Mouse (Mus musculus) forebrain, embryonic 16.5 days (tissue): ENCODE data around the gene Gdi2. TPM values are rescaled to one million over a fixed set of nuclear protein-coding genes. Genes with fewer than 3 reads are reported as not detected.
"Not testable (repeated sequence)": the region's sequence is repeated elsewhere in the genome, so short reads cannot be mapped to it uniquely, and the experiment has no call there.

Experiments
- ATAC-seq: fragments of 200-750 bp; cut with Nextera tagmentation; 2 replicates; pipeline ENCODE4 v1.8.0; 2017; ENCODE audit warnings: mild to moderate bottlenecking, moderate library complexity
- H3K27ac ChIP-seq: fragments of 300-500 bp; sonication (generic); 2 replicates; pipeline ENCODE4 v1.5.1; 2014; ENCODE audit warnings: low read length, control low read depth
- H3K27me3 ChIP-seq: fragments of 300-500 bp; sonication (generic); replicated peaks from 2 replicates; pipeline ENCODE4 v1.6.1; 2014; ENCODE audit warnings: low read length; ENCODE audit not compliant: control insufficient read depth, insufficient read depth
- H3K36me3 ChIP-seq: fragments of 300-500 bp; sonication (generic); 2 replicates; pipeline ENCODE4 v1.6.1; 2014; ENCODE audit not compliant: control insufficient read depth, insufficient read depth
- H3K4me1 ChIP-seq: fragments of 300-500 bp; sonication (generic); replicated peaks from 2 replicates; pipeline ENCODE4 v1.6.1; 2014; ENCODE audit warnings: low read length; ENCODE audit not compliant: control insufficient read depth, insufficient read depth
- H3K4me2 ChIP-seq: fragments of 300-500 bp; sonication (generic); 2 replicates; pipeline ENCODE4 v1.6.1; 2014; ENCODE audit warnings: mild to moderate bottlenecking, low read length, control low read depth
- H3K4me3 ChIP-seq: fragments of 300-500 bp; sonication (generic); replicated peaks from 2 replicates; pipeline ENCODE4 v1.5.1; 2014; ENCODE audit warnings: mild to moderate bottlenecking, low read length, control low read depth
- H3K9ac ChIP-seq: fragments of 300-500 bp; sonication (generic); replicated peaks from 2 replicates; pipeline ENCODE4 v1.6.1; 2014; ENCODE audit warnings: low read depth, low read length, control low read depth
- H3K9me3 ChIP-seq: fragments of 300-500 bp; sonication (generic); 2 replicates; pipeline ENCODE4 v1.6.1; 2016; ENCODE audit warnings: low read length; ENCODE audit not compliant: control insufficient read depth
- WGBS: fragments of 180-500 bp; shearing (Covaris S2); extraction: QIAGEN DNeasy Blood & Tissue Kit; methylation state at CpG from one replicate; pipeline ENCODE4 v1.1.7; 2014; 5-methylcytosine and 5-hydroxymethylcytosine counted together
- polyA plus RNA-seq: library from polyadenylated mRNA; unstranded; fragments of >200 nt; fragmentation: Nextera tagmentation; extraction: Ambion mirVana; gene quantifications from 2 replicates; pipeline ENCODE4 v1.2.1, GENCODE M21; 2015

Gdi2 gene
- polyA plus RNA-seq, 1 experiment from 2014 or later: 420 TPM

DNA sequence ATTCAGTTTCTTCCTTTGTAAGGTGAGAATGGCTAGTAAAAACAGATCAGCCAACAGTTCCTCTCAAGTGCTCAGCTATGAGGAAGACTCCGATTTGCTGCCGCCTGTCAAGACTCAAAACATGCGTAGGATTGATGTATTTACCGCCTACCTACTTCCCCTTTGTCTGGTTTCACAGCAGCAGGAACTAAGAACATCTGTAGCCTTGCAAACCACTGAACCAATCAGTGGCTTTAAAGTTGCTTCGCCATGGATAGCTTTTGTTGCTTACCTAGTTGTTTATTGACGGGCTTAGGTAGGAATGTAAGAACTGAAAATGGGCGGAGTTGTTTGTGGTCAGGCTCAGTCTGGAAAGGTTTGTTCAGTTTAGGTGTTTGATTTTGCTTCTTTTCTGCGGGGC, 11.5 kb upstream of the Gdi2 start:
- H3K4me1 ChIP-seq: no peaks in the 10 kb centered on the region; the same call in 1 of the 2 replicates
- no peak overlapping the region for H3K4me3 ChIP-seq
- WGBS: 83% methylated on average over 8 of the region's 8 CpGs
- no peak for ATAC-seq
- no peaks in the 10 kb centered on the region for H3K9me3 ChIP-seq
- no peaks in the 10 kb centered on the region for H3K27me3 ChIP-seq
- no peak overlapping the region for H3K9ac ChIP-seq
- H3K36me3 ChIP-seq: no peaks in the 10 kb centered on the region
- no peak overlapping the region for H3K27ac ChIP-seq
- H3K4me2 ChIP-seq: no peak overlapping the region

DNA sequence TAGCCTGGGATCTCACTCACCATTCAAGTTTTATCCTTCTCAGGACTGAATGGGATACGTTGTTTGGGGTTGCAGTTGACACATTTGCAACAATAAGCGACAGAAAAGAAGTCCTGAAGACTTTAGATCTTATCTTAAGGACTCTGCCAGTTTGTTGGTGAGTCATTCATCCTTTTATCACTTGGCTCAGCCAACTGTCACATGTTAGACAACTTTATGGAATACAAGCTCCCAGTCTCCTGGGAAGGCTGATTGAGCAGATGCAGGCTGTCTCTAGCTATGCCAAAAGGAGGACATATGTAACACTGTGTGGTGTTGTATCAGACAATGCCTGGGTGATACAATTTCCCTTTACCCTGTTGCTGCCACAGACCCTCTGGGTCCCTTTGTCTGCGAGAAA, 7.4 kb upstream of the Gdi2 start:
- no peak overlapping the region for H3K9ac ChIP-seq
- H3K4me2 ChIP-seq: no peak overlapping the region
- ATAC-seq: no peak
- H3K4me3 ChIP-seq: no peak overlapping the region
- H3K36me3 ChIP-seq: no peaks in the 10 kb centered on the region
- H3K4me1 ChIP-seq: no peaks in the 10 kb centered on the region
- H3K27ac ChIP-seq: no peak overlapping the region
- no peaks in the 10 kb centered on the region for H3K27me3 ChIP-seq
- 55% methylated on average over 3 of the region's 3 CpGs for WGBS
- no peaks in the 10 kb centered on the region for H3K9me3 ChIP-seq

DNA sequence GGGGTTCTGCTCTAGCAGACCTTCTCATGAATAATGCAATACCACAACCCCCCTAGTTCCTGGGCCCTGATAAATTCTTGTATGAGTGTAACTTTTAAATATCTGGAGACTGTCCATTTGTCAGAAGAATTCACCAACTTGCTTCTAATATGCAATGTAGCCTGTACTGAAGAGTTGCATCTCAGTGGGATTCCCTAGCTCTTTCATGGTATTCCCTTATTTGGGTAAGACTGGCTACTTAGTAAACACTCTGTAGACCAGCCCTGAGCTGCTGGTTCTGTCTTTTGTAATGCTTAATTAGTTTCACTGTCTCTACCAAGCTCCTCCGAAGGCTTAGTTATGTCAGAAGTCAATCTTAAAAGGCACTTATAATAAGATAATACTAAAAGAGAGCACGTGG, 6.7 kb upstream of the Gdi2 start:
- WGBS: 57% methylated on average over 2 of the region's 2 CpGs
- not testable (repeated sequence) for H3K4me3 ChIP-seq

DNA sequence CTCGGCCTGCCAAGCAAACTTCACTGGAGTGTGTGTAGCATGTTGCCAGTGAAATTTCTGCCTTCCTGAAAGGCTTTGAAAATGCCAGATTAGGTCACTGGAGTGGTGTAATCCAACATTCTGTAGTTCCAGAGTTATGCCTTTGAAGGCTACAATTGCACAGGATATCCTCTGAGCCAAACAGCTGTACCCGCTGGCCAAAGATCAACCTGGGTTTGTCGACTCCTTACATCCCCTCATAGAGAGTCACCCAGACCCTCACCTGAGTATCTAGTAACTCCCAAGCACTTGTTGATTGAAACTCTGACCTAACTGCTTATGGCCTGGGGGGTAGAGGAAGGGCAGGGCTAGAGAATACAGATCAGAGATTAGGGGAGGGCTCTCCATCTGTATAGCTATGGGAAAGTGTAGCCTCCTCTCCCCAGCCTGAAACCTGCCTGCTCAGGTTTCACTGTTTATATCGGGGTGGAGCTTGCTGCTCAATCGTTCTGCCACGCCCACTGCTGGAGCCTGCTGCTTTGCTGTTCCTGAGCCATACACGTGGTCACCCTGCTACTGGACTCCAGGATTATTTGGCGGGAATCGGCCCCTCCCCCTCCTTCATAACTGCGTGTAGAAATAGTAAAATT, 6.1 kb upstream of the Gdi2 start:
- WGBS: 69% methylated on average over 10 of the region's 10 CpGs
- Histone ChIP-seq H3K27me3 (no peaks in the 10 kb centered on the region), H3K9me3 (peaks cover 3% of the 10 kb centered on the region; the same call in 1 of the 2 replicates)

More for the DNA sequence above, 6.7 kb upstream of the Gdi2 start:
- not testable (repeated sequence) for H3K9ac ChIP-seq, H3K36me3 ChIP-seq, H3K27me3 ChIP-seq, H3K9me3 ChIP-seq, ATAC-seq, H3K4me2 ChIP-seq, H3K27ac ChIP-seq, H3K4me1 ChIP-seq

DNA sequence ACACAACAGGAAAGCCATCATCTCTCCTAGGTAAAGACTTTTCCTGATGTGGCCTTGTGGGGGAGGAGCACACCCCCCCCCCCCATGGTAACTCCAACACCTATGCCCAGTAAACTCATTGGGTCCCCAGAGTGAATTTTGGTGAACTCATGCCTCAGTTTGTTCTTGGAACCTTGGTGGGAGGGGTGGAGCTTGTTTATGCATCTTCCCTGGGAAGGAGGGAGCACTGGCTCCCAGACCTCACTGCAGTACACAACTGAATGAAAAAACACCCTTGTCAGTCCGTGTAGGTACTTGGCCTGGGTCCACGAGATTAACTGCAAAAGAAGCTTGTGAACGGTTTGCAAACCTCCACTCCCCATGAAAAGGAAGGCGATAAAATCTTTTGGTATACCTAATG, 5.4 kb upstream of the Gdi2 start:
- H3K9ac ChIP-seq: no peak overlapping the region
- H3K27me3 ChIP-seq: no peaks in the 10 kb centered on the region
- H3K4me2 ChIP-seq: no peak overlapping the region
- H3K4me3 ChIP-seq: no peak overlapping the region
- WGBS: 64% methylated on average over 4 of the region's 4 CpGs
- no peaks in the 10 kb centered on the region; the same call in 1 of the 2 replicates for H3K4me1 ChIP-seq
- peaks cover 3% of the 10 kb centered on the region; the same call in 1 of the 2 replicates for H3K9me3 ChIP-seq
- no peaks in the 10 kb centered on the region for H3K36me3 ChIP-seq
- ATAC-seq: no peak
- H3K27ac ChIP-seq: no peak overlapping the region

More for the DNA sequence above, 6.1 kb upstream of the Gdi2 start:
- H3K4me3 ChIP-seq: no peak overlapping the region
- H3K9ac ChIP-seq: no peak overlapping the region
- H3K4me1 ChIP-seq: no peaks in the 10 kb centered on the region; the same call in 1 of the 2 replicates
- H3K36me3 ChIP-seq: no peaks in the 10 kb centered on the region
- H3K4me2 ChIP-seq: no peak overlapping the region
- ATAC-seq: 0 out of 2 replicates have a peak, but pooled peaks have one; percentile 31
- H3K27ac ChIP-seq: no peak overlapping the region

DNA sequence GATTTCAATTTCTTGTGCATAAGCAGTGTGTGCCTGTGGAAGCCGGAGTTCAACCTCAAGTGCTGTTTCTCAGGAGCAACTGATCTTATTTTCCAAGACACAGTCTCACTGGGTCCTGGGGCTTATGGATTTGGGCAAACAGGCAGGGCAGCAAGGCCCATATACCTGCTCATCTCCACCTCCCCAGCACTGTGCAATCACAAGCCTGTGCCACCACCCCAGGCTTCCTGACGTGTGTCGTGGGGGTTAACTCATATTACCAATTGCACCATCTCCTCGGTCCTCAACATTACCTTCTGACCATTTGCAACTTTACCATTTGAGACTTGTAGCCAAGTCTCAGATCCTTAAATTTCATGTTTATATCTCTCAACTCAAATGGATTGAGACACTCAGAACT, 3.7 kb upstream of the Gdi2 start:
- peaks cover 3% of the 10 kb centered on the region; the same call in 1 of the 2 replicates for H3K4me1 ChIP-seq
- WGBS: 95% methylated on average over 4 of the region's 4 CpGs
- no peak overlapping the region for H3K27ac ChIP-seq

DNA sequence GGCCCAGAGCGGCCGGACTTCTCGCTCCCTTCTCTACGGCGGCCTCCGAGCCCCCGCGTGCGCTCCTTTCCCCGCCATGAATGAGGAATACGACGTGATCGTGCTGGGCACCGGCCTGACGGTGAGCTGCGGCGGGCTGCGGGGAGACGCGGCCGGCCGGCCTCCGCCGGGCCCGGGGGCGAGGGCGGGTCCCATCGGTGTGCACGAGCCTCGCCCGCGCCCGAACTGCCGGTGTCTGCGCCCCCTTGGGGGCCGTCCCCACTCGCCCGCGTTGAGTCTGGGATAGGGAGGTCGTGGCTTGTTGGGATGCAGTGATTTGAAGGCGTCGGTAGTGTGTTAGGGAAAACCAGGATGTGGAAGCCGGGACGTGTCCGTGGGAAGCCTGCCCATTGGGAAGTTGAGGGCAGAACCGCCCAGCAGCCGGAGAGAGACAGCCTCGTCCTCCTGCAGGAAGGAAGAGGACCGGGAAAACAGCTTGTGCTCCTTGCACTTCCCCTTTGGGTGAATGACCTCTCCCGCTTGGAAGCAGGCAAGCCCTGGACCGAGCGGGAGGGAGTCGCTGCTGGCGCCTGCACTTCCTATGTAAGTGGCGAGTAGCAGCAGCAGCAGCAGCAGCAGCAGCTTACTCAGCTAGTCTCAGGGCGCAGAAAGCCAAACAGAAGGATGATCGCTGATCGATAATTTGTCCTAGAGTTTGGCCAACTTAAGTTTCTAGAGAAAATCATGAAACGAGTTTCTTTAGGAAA, 533 bp downstream of the Gdi2 start:
- peak overlapping the region; percentile 88 for H3K4me3 ChIP-seq
- no peaks in the 10 kb centered on the region for H3K27me3 ChIP-seq
- peak overlapping the region; percentile 90 for H3K4me2 ChIP-seq
- H3K9ac ChIP-seq: peak overlapping the region; percentile 99
- peaks cover 25% of the 10 kb centered on the region for H3K4me1 ChIP-seq
- peak; percentile 53 for ATAC-seq
- peak overlapping the region; percentile 98 for H3K27ac ChIP-seq
- H3K36me3 ChIP-seq: no peaks in the 10 kb centered on the region
- H3K9me3 ChIP-seq: peaks cover 3% of the 10 kb centered on the region; the same call in 1 of the 2 replicates
- under 1% methylated on average over 59 of the region's 59 CpGs for WGBS

More for the DNA sequence above, 3.7 kb upstream of the Gdi2 start:
- no peak overlapping the region for H3K4me3 ChIP-seq
- no peak for ATAC-seq
- H3K4me2 ChIP-seq: no peak overlapping the region
- no peak overlapping the region for H3K9ac ChIP-seq
- no peaks in the 10 kb centered on the region for H3K36me3 ChIP-seq
- peaks cover 3% of the 10 kb centered on the region; the same call in 1 of the 2 replicates for H3K9me3 ChIP-seq
- no peaks in the 10 kb centered on the region for H3K27me3 ChIP-seq

DNA sequence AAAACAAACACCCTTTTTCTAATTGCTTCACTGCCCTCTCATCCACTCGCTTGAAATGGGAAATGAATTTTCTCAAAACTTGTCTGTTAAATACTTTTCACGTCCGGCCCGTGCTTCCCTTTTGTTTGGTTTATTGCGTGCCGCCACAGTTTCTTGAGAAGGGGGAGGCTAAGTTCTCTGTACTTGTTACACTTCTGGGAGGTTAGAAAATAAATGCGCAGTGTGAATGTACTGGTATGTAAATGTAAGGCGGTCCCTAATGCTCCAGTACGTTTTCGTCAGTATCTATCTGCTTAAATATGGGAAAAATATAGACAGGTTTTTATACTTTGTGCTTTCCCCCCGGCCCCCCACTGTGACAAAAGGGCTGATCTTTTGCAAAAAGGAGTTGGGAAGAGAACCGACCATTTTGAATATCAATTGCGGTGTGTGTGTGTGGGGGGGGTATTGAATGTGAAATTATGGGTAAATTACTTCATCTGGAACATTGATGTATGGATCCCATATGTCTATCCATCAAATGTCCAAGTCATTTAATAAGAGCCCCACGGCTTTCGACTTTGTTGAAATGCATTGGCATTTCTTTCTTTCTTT, 1.2 kb downstream of the Gdi2 start:
- no peaks in the 10 kb centered on the region for H3K27me3 ChIP-seq
- H3K27ac ChIP-seq: peak overlapping the region; percentile 28; the same call in 1 of the 2 replicates
- H3K9me3 ChIP-seq: peaks cover 3% of the 10 kb centered on the region; the same call in 1 of the 2 replicates
- H3K4me3 ChIP-seq: peak overlapping the region; percentile 88
- peaks cover 25% of the 10 kb centered on the region for H3K4me1 ChIP-seq
- peak overlapping the region; percentile 90 for H3K4me2 ChIP-seq
- ATAC-seq: no peak
- H3K36me3 ChIP-seq: no peaks in the 10 kb centered on the region
- peak overlapping the region; percentile 99 for H3K9ac ChIP-seq
- 2% methylated on average over 15 of the region's 15 CpGs for WGBS

DNA sequence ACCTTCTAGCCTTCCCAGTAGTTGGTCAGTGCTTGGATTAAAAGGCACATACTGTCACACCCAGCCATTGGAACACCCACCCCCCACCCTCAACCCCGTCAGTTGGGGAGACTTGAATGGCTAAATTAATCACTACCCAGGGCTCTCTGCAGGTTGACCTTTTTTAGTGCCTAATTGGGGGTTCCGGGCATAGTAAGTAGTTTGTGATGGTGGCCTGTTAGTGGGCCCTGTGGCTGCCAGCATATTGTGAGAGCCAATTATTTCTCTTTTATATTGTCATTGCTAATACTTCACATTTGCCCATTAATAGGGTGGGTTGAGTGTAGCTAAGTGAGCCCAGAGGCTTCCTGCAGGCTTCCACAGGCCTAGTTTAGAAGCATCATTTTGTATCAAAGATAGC, 2.3 kb downstream of the Gdi2 start:
- no peak overlapping the region for H3K27ac ChIP-seq
- 3% methylated on average over 2 of the region's 2 CpGs for WGBS
- H3K4me2 ChIP-seq: peak overlapping the region; percentile 90
- ATAC-seq: no peak
- peak overlapping the region; percentile 6; the same call in 1 of the 2 replicates for H3K9ac ChIP-seq
- peaks cover 3% of the 10 kb centered on the region; the same call in 1 of the 2 replicates for H3K9me3 ChIP-seq
- H3K27me3 ChIP-seq: no peaks in the 10 kb centered on the region
- peak overlapping the region; percentile 3 for H3K4me3 ChIP-seq
- H3K4me1 ChIP-seq: peaks cover 27% of the 10 kb centered on the region
- H3K36me3 ChIP-seq: no peaks in the 10 kb centered on the region
